Mouse (Mus musculus): ENCODE measurements around the gene Fgf6. TPM values are rescaled to one million over a fixed set of nuclear protein-coding genes. Genes with fewer than 3 reads are reported as not detected.

Fgf6 gene
- total and polyA plus RNA-seq, 2 experiments from 2014 or later, result not detected

DNA sequence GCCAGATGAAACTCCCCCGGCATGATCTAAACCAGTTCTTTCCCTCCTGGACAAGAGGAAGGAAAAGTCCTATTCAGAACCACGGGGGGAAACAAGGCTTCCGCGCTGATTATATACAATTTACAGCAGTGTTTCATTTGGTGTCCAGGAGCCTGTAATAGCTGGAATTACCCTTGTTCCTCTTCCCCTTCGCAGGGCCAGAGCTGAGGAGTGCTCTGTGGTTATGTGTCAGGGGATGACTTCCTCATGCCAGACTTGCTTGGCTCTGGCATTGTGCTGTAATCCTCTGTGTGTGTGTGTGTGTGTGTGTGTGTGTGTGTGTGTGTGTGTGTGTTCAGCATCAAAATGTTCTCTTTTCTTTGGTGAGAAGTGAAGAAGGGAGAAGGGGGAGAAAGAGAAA is 19.0 kb upstream of the Fgf6 start:
- no peak for ATAC-seq (ENCODE audit: low FRiP score)
- WGBS, result 83% methylated on average over 5 of the region's 5 CpGs

DNA sequence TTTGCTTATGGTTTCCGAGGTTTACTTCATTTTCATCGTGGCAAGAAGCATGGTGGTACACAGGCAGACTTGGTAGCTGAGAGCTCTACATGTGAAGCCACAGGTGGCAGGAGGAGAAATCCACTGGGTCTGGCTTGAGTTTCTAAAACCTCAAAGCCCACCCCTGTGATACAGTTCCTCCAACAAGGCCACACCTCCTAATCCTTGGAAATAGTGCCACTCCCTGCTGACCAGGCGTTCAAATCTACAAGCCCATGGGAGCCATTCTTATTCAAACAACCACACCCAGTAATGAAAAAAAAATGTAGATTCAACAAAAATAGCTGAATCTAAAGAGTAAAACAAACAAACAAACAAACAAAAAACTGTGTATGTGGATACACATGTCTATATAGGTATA is 9.7 kb upstream of the Fgf6 start:
- Histone ChIP-seq H3K9ac (replicated peaks; ENCODE audit: low read length, poor library complexity, severe bottlenecking) (no peak overlapping the region), H3K27ac (ENCODE audit: low read depth, low read length) (no peak overlapping the region), H3K9me3 (ENCODE audit: low read length) (no peaks in the 10 kb centered on the region), H3K27me3 (ENCODE audit: insufficient read depth, low read length) (no peaks in the 10 kb centered on the region), H3K4me1 (ENCODE audit: insufficient read depth, low read length) (no peaks in the 10 kb centered on the region), H3K36me3 (ENCODE audit: insufficient read depth, low read length) (no peaks in the 10 kb centered on the region), H3K4me2 (ENCODE audit: low read depth, low read length, poor library complexity, severe bottlenecking) (no peak overlapping the region), H3K4me3 (ENCODE audit: low read depth, low read length) (no peak overlapping the region)
- 77% methylated on average over 3 of the region's 3 CpGs for WGBS
- TF ChIP-seq CTCF (IDR thresholded peaks at IDR 0.05), result no peak
- DNase-seq (ENCODE audit: low spot score) (no peak), ATAC-seq (ENCODE audit: low FRiP score) (no peak)

More for the DNA sequence above, 19.0 kb upstream of the Fgf6 start:
- Histone ChIP-seq H3K9ac (replicated peaks; ENCODE audit: low read length, poor library complexity, severe bottlenecking) (no peak overlapping the region), H3K9me3 (ENCODE audit: low read length) (no peaks in the 10 kb centered on the region), H3K27me3 (ENCODE audit: insufficient read depth, low read length) (no peaks in the 10 kb centered on the region), H3K4me3 (ENCODE audit: low read depth, low read length) (no peak overlapping the region), H3K4me1 (ENCODE audit: insufficient read depth, low read length) (no peaks in the 10 kb centered on the region), H3K27ac (ENCODE audit: low read depth, low read length) (no peak overlapping the region), H3K4me2 (ENCODE audit: low read depth, low read length, poor library complexity, severe bottlenecking) (no peak overlapping the region), H3K36me3 (ENCODE audit: insufficient read depth, low read length) (no peaks in the 10 kb centered on the region)
- DNase-seq (ENCODE audit: low spot score), result no peak
- no peak for TF ChIP-seq CTCF (IDR thresholded peaks at IDR 0.05)

- TF ChIP-seq CTCF (IDR thresholded peaks at IDR 0.05), result no peak
- H3K27ac ChIP-seq (ENCODE audit: low read depth, low read length), result no peak overlapping the region
- H3K4me2 ChIP-seq (ENCODE audit: low read depth, low read length, poor library complexity, severe bottlenecking), result no peak overlapping the region
- no peaks in the 10 kb centered on the region for H3K27me3 ChIP-seq (ENCODE audit: insufficient read depth, low read length)
- DNase-seq (ENCODE audit: low spot score) (no peak), ATAC-seq (ENCODE audit: low FRiP score) (no peak)
- H3K9me3 ChIP-seq (ENCODE audit: low read length), result no peaks in the 10 kb centered on the region
- H3K4me1 ChIP-seq (ENCODE audit: insufficient read depth, low read length), result no peaks in the 10 kb centered on the region
- H3K9ac ChIP-seq (replicated peaks; ENCODE audit: low read length, poor library complexity, severe bottlenecking), result no peak overlapping the region
- WGBS, result 89% methylated on average over 3 of the region's 3 CpGs
- no peak overlapping the region for H3K4me3 ChIP-seq (ENCODE audit: low read depth, low read length)
- H3K36me3 ChIP-seq (ENCODE audit: insufficient read depth, low read length), result no peaks in the 10 kb centered on the region
Measured at GRCm38 (mm10) chr6:127006551-127006950, 8.8 kb upstream of the Fgf6 start.

GRCm38 (mm10) chr6:127010021-127010420 is 5.4 kb upstream of the Fgf6 start:
- TF ChIP-seq CTCF (IDR thresholded peaks at IDR 0.05), result no peak
- H3K36me3 ChIP-seq (ENCODE audit: insufficient read depth, low read length), result no peaks in the 10 kb centered on the region
- WGBS, result 89% methylated on average over 13 of the region's 13 CpGs

GRCm38 (mm10) chr6:127011947-127012535 is 3.3 kb upstream of the Fgf6 start:
- TF ChIP-seq CTCF (IDR thresholded peaks at IDR 0.05), result no peak
- Histone ChIP-seq H3K9ac (replicated peaks; ENCODE audit: low read length, poor library complexity, severe bottlenecking) (no peak overlapping the region), H3K36me3 (ENCODE audit: insufficient read depth, low read length) (no peaks in the 10 kb centered on the region), H3K4me3 (ENCODE audit: low read depth, low read length) (no peak overlapping the region), H3K4me1 (ENCODE audit: insufficient read depth, low read length) (no peaks in the 10 kb centered on the region), H3K27me3 (ENCODE audit: insufficient read depth, low read length) (no peaks in the 10 kb centered on the region), H3K27ac (ENCODE audit: low read depth, low read length) (no peak overlapping the region), H3K4me2 (ENCODE audit: low read depth, low read length, poor library complexity, severe bottlenecking) (no peak overlapping the region), H3K9me3 (ENCODE audit: low read length) (no peaks in the 10 kb centered on the region)
- ATAC-seq (ENCODE audit: low FRiP score) (no peak), DNase-seq (ENCODE audit: low spot score) (no peak)
- WGBS, result 69% methylated on average over 13 of the region's 13 CpGs

More at GRCm38 (mm10) chr6:127010021-127010420, 5.4 kb upstream of the Fgf6 start:
- H3K27ac ChIP-seq (ENCODE audit: low read depth, low read length), result no peak overlapping the region
- H3K9ac ChIP-seq (replicated peaks; ENCODE audit: low read length, poor library complexity, severe bottlenecking), result no peak overlapping the region
- H3K4me1 ChIP-seq (ENCODE audit: insufficient read depth, low read length), result no peaks in the 10 kb centered on the region
- no peaks in the 10 kb centered on the region for H3K27me3 ChIP-seq (ENCODE audit: insufficient read depth, low read length)
- no peak for DNase-seq (ENCODE audit: low spot score)
- H3K4me2 ChIP-seq (ENCODE audit: low read depth, low read length, poor library complexity, severe bottlenecking), result no peak overlapping the region
- H3K9me3 ChIP-seq (ENCODE audit: low read length), result no peaks in the 10 kb centered on the region
- no peak for ATAC-seq (ENCODE audit: low FRiP score)
- H3K4me3 ChIP-seq (ENCODE audit: low read depth, low read length), result no peak overlapping the region

DNA sequence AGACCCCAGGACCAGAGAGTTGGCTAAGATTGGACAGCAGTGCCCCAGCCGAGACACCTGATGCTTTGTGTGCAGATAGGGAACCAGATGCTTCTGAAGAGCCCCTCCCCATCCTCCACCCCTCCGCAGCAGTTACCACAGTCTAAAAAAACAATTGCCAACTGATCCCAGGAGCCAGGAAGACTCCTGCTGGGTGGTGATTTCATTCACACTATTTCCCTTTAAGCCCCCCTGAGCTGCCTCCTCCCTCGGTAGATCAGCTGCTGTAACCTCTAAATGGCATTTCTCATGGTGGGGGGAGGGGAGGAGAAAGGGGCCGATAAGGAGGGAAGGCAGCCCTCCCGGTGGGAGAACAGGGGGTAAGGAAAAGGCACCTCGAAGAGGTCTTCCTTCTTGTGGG is 3.9 kb downstream of the Fgf6 start:
- no peaks in the 10 kb centered on the region for H3K9me3 ChIP-seq (ENCODE audit: low read length)
- H3K4me3 ChIP-seq (ENCODE audit: low read depth, low read length), result no peak overlapping the region
- H3K36me3 ChIP-seq (ENCODE audit: insufficient read depth, low read length), result no peaks in the 10 kb centered on the region
- ATAC-seq (ENCODE audit: low FRiP score), result no peak
- no peak overlapping the region for H3K27ac ChIP-seq (ENCODE audit: low read depth, low read length)
- no peak overlapping the region for H3K9ac ChIP-seq (replicated peaks; ENCODE audit: low read length, poor library complexity, severe bottlenecking)
- H3K4me1 ChIP-seq (ENCODE audit: insufficient read depth, low read length), result no peaks in the 10 kb centered on the region
- no peak overlapping the region for H3K4me2 ChIP-seq (ENCODE audit: low read depth, low read length, poor library complexity, severe bottlenecking)
- 8% methylated on average over 6 of the region's 6 CpGs for WGBS
- H3K27me3 ChIP-seq (ENCODE audit: insufficient read depth, low read length), result no peaks in the 10 kb centered on the region
- TF ChIP-seq CTCF (IDR thresholded peaks at IDR 0.05), result no peak
- no peak for DNase-seq (ENCODE audit: low spot score)
